Mouse (Mus musculus) liver, embryonic 14.5 days (tissue): ENCODE data around the gene Clic1. TPM values are rescaled to one million over a fixed set of nuclear protein-coding genes. Genes with fewer than 3 reads are reported as not detected.

Experiments
- ATAC-seq: fragments of 200-750 bp; cut with Nextera tagmentation; 2 replicates; pipeline ENCODE4 v1.8.0; 2017; ENCODE audit warnings: moderate number of reproducible peaks, mild to moderate bottlenecking, moderate library complexity; ENCODE audit not compliant: insufficient read depth
- DNase-seq, 3 experiments: peaks; one replicate each; pipeline ENCODE4 v3.0.0-alpha.2; 2012 to 2013; ENCODE audit warnings: low read depth in 3 of 3, low spot score in 3 of 3
- H3K27ac ChIP-seq: fragments of 300-500 bp; sonication (generic); 2 replicates; pipeline ENCODE4 v1.5.1; 2014; ENCODE audit warnings: moderate library complexity, mild to moderate bottlenecking, control low read depth, inconsistent platforms
- H3K27me3 ChIP-seq: fragments of 300-500 bp; sonication (generic); 2 replicates; pipeline ENCODE4 v1.6.1; 2014; ENCODE audit warnings: mild to moderate bottlenecking, low read length, moderate library complexity; ENCODE audit not compliant: control insufficient read depth, insufficient read depth
- H3K36me3 ChIP-seq: fragments of 300-500 bp; sonication (generic); replicated peaks from 2 replicates; pipeline ENCODE4 v1.6.1; 2014; ENCODE audit warnings: low read depth; ENCODE audit not compliant: control insufficient read depth, insufficient read depth
- H3K4me1 ChIP-seq, 2 experiments: fragments of 200-500 bp in 1 of 2; fragments of 300-500 bp in 1 of 2; sonication (generic) in 1 of 2; replicated peaks; 2 replicates each; pipeline ENCODE4 v1.6.1; 2012 to 2014; ENCODE audit warnings: antibody characterized with exemption in 1 of 2, inconsistent platforms in 1 of 2, low read length in 1 of 2; ENCODE audit not compliant: control insufficient read depth in 2 of 2, insufficient read depth in 2 of 2
- H3K4me2 ChIP-seq: fragments of 300-500 bp; sonication (generic); 2 replicates; pipeline ENCODE4 v1.6.1; 2014; ENCODE audit warnings: low read depth, mild to moderate bottlenecking, control low read depth, moderate library complexity
- H3K4me3 ChIP-seq, 2 experiments: fragments of 200-500 bp in 1 of 2; fragments of 300-500 bp in 1 of 2; sonication (generic) in 1 of 2; 2 replicates each; pipeline ENCODE4 v1.5.1; 2012 to 2014; ENCODE audit warnings: low read depth in 2 of 2, low read length in 2 of 2, mild to moderate bottlenecking in 2 of 2, control low read depth in 1 of 2, inconsistent platforms in 1 of 2, moderate library complexity in 1 of 2; ENCODE audit not compliant: insufficient read depth in 1 of 2
- H3K9ac ChIP-seq: fragments of 300-500 bp; sonication (generic); replicated peaks from 2 replicates; pipeline ENCODE4 v1.6.1; 2014; ENCODE audit warnings: mild to moderate bottlenecking, control low read depth, moderate library complexity
- H3K9me3 ChIP-seq: fragments of 300-500 bp; sonication (generic); 2 replicates; pipeline ENCODE4 v1.6.1; 2016; ENCODE audit warnings: low read length, mixed read lengths; ENCODE audit not compliant: control insufficient read depth
- CTCF ChIP-seq: IDR thresholded peaks from 2 replicates; pipeline ENCODE4 v1.5.1; 2016; ENCODE audit warnings: antibody characterized with exemption, low read depth, control low read depth
- EP300 ChIP-seq: IDR thresholded peaks from 2 replicates; pipeline ENCODE4 v1.6.1; 2016; ENCODE audit warnings: antibody characterized with exemption, low read depth
- WGBS: fragments of 180-500 bp; shearing (Covaris S2); extraction: QIAGEN DNeasy Blood & Tissue Kit; methylation state at CpG from one replicate; pipeline ENCODE4 v1.1.7; 2014; ENCODE audit not compliant: insufficient replicate concordance; 5-methylcytosine and 5-hydroxymethylcytosine counted together
- polyA plus RNA-seq, 2 experiments: library from polyadenylated mRNA; depleted of rRNA in 1 of 2; stranded (reverse) in 1 of 2; unstranded in 1 of 2; fragments of >200 nt; fragmentation: Nextera tagmentation in 1 of 2; extraction: Ambion mirVana in 1 of 2; gene quantifications; 2 replicates each; pipeline versions ENCODE4 v1.2.1 to v1.2.3; 2012 to 2014

Gene Clic1
- polyA plus RNA-seq, 2 experiments, result 38.1 to 78.0 TPM

- 80% methylated on average over 7 of the region's 7 CpGs for WGBS
- H3K36me3 ChIP-seq, result peaks cover 40% of the 10 kb centered on the region
- H3K9ac ChIP-seq, result no peak overlapping the region
- H3K4me3 ChIP-seq, result no peak overlapping the region
- no peak for DNase-seq
- peaks cover 13 to 18% of the 10 kb centered on the region in 2 experiments for H3K4me1 ChIP-seq
- H3K4me2 ChIP-seq, result no peak overlapping the region
- TF ChIP-seq CTCF (no peak), EP300 (no peak)
- H3K27me3 ChIP-seq, result no peaks in the 10 kb centered on the region
- ATAC-seq, result no peak
- no peak overlapping the region for H3K27ac ChIP-seq
- H3K9me3 ChIP-seq, result no peaks in the 10 kb centered on the region
These were observed 6.1 kb downstream of the Clic1 start for GRCm38 (mm10) chr17:35055691-35056495.

- Histone ChIP-seq H3K4me2 (no peak overlapping the region), H3K27me3 (no peaks in the 10 kb centered on the region), H3K9ac (no peak overlapping the region), H3K36me3 (peaks cover 39% of the 10 kb centered on the region), H3K4me1 (peaks cover 6 to 12% of the 10 kb centered on the region in 2 experiments), H3K9me3 (no peaks in the 10 kb centered on the region), H3K4me3 (no peak overlapping the region), H3K27ac (no peak overlapping the region)
- TF ChIP-seq EP300, result no peak
- no peak for TF ChIP-seq CTCF
- WGBS, result 21% methylated on average over 3 of the region's 3 CpGs
- peak; percentile 16; the same call in 1 of the 2 replicates for ATAC-seq
- DNase-seq, result no peak
These were observed 7.3 kb downstream of the Clic1 start for GRCm38 (mm10) chr17:35057090-35057489.

GRCm38 (mm10) chr17:35058316-35058715 lies 8.6 kb downstream of the Clic1 start:
- Histone ChIP-seq H3K4me2 (no peak overlapping the region; the same call in 1 of the 2 replicates), H3K27me3 (no peaks in the 10 kb centered on the region; the same call in 1 of the 2 replicates), H3K9ac (no peak overlapping the region), H3K27ac (no peak overlapping the region), H3K4me1 (peaks cover 4 to 8% of the 10 kb centered on the region in 2 experiments; a peak in 3 of 4 replicates), H3K4me3 (no peak overlapping the region), H3K9me3 (no peaks in the 10 kb centered on the region), H3K36me3 (peaks cover 27% of the 10 kb centered on the region)
- DNase-seq, result no peak
- TF ChIP-seq EP300 (no peak), CTCF (no peak)
- no peak for ATAC-seq
- WGBS, result 63% methylated on average over 9 of the region's 9 CpGs

- no peak for DNase-seq
- peak within 1 kb of the TSS; percentile 86 for H3K4me2 ChIP-seq
- H3K9ac ChIP-seq, result peak within 1 kb of the TSS; percentile 35
- TF ChIP-seq EP300, result 0 out of 2 replicates have a peak, but pooled peaks have one; percentile 6
- peak; percentile 93 for TF ChIP-seq CTCF
- peaks cover 4% of the 10 kb centered on the region for H3K27me3 ChIP-seq
- ATAC-seq, result peak; percentile 70
- peaks cover 18% of the 10 kb centered on the region for H3K36me3 ChIP-seq
- peaks cover 4 to 8% of the 10 kb centered on the region in 2 experiments; a peak in 3 of 4 replicates for H3K4me1 ChIP-seq
- H3K4me3 ChIP-seq, result peak within 1 kb of the TSS; percentile 49 to 60
- H3K27ac ChIP-seq, result no peak within 1 kb of the TSS
- WGBS, result under 1% methylated on average over 57 of the region's 57 CpGs
- H3K9me3 ChIP-seq, result no peaks in the 10 kb centered on the region
These were observed 9.4 kb downstream of the Clic1 start, which contains the start of gene Ddah2 for GRCm38 (mm10) chr17:35058911-35059892. Gene Ddah2 (plus strand): TSS chr17:35059035.
